Mouse (Mus musculus): Measurements from ENCODE around the gene Ifnab. TPM values are rescaled to one million over a fixed set of nuclear protein-coding genes. Genes with fewer than 3 reads are reported as not detected.

The Ifnab gene
- polyA plus RNA-seq (2012; rRNA removed), result not detected in 2 replicates

DNA sequence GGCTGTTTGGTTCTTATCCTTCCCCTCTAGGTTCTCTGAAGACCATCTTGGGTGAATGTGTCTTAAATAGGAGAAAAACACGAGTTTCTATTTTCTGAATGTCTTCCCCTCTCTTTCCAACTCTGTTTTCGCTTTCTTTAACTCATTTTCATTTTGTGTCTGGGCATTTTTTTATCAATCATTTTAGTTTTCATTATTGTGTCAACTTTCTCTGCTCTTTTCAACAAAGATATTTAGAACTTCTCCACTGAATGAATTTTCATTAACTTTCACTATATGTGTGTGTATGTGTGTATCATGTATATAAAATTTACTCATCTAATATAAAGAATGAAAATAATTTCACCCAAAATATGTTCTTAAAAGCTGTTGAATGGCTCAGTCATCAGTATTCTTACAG, at the start of gene Ifnab:
TSS of gene Ifnab (minus strand) at position 101 of the 400 bp plus-strand sequence.
- WGBS, result 62% methylated on average over 2 of the region's 2 CpGs
- no peak for DNase-seq (ENCODE audit: low read depth, low spot score)

DNA sequence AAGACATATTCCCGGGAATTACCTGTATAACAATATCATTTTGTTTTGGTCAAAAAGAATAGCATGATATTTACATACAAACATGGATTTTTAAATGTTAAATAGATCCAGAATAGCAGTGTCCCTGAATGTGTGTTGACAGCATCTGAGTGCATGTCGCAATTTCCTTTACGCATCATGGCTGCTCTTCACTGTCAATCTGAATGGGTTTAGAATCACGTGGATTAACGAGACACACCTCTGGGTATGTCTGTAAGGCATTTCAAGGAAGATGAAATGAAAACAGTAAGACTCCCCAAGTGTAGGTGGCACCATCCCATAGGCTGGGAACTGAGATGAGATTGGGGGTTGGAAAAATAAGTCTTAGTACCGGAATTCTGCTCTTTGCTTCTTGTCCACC, 47.9 kb upstream of the Ifnab start:
- no peak for DNase-seq (ENCODE audit: low read depth, low spot score)
- 82% methylated on average over 6 of the region's 6 CpGs for WGBS

DNA sequence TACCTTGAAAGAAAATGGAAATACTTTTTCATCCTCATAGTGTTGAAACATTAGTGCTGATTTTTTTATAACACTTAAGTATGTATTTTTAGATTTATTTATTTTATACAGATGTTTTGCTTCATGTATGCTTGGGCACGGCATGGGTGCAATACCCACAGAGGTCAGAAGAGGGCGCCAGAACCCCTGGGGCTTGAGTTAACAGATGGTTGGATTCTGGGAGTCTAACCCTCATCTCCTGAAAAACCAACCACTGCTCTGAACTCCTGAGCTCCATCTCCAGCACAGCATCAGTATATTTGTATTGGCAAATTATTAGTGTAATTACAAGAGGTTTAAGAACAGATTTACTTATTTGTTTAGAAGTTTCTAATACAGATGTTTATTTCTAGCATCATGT, 47.3 kb upstream of the Ifnab start:
- 0% methylated on average over 2 of the region's 2 CpGs for WGBS
- DNase-seq (ENCODE audit: low read depth, low spot score), result no peak

DNA sequence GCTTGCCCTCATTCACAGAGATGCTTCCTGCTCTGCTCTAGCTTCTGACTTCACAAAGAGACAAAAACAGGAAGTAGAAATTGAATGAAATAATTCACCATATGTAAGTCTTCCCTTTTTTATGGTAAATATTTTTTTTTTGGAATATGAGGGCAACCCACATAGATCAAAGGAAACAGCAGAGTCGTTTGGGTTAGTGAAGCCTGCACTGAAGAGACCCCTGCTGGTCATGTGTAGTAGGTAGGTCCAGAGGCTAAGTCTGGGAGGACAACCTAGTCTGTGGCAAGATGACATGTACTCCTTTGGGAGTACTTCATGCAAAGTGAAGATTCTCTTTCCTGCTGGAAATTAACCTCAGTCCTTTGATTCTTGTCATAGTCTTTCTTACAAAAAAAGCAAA, 36.2 kb upstream of the Ifnab start:
- WGBS, result 0% methylated on average over 1 of the region's 1 CpGs
- no peak for DNase-seq (ENCODE audit: low read depth, low spot score)

DNA sequence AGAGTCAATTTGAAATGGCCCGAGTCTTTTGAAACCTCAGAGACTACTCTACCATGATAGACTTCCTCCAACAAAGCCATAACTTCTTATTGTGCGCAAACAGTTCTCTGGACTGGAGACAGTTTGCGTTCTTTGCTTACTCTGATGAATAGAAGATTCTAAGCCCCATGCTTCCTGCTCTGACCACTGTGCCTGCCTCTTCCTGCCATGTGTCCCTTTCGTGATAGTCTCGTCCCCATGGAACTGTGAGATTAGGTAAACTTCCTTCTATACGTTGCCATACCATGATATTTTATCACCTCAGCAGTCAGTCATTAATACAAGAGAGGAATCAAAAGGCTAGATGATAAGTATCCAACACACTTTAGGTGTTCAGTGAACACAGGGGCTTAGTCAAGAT, 35.6 kb upstream of the Ifnab start:
- WGBS, result 64% methylated on average over 6 of the region's 6 CpGs
- no peak for DNase-seq (ENCODE audit: low read depth, low spot score)

DNA sequence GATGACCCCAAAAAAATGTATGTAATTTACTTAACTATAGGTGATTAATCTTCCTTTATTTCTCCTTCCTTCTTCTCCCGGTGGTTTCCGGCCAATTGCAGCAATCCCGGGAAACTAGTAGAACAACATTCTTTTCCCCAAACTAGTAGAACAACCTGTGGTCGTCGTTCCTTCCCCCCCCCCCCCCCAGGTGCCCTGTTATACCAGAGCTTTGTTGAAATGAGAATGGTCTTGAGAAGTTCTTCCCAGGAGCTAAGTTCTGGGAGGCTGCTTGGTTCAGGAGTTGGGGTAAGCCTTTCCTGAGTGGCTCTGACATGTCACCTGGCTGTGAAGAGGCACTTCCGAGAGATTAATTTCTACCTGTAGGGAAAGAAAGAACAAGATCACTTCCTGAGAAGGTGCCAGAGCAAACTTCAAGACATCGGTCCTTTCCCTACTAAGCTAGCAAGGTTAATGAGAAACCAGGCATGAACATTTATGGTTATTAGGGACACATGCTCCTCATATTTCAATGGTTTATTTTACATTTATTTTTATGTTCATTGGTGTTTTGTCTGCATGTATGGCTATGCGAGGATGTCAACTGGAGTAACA, 32.4 kb upstream of the Ifnab start:
- 26% methylated on average over 8 of the region's 8 CpGs for WGBS
- no peak for DNase-seq (ENCODE audit: low read depth, low spot score)

DNA sequence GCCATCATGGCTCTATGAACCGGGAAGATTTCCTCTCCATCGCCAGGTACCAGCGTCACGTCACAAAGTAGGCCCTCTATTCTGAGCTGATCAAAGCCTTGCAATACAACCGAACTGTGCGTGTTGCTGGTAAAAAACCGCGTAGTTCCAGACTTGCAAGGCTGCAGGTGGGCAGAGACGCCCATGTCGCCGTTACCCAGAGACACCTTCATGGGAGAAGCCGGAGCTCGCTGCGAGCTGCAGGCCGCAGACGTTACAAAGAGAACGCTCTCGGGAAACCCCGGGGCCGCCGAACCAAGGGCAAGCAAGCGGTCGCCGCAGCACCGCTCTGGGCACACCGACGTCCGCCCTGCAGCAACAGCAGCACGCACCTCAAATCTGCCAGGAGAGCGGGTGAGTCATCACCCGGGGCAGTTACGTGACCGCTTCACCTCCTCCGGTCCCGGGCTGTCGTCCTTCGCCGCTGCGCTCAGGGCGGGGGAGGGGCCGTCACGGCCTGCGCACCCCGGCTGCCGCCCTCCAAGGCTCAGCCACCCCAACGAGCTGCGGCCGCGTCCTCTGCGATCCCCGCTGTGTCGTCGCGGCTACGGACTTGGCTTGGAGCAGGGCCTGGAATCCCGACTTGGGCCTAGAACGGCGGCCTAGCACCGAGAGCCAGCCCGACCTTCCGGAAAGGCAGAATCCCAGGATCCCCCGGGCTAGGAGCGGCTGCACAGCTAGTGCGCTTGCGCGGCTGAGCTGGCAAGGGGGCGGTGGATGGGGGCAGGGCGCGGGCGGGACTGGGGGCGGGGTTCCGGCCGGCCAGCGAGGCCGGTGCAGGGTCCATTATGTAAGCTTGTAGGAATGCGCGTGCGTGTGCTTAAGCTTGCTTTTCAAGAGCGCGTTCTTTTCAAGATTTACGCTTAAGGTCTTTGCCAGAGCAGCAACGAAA, 30.9 kb upstream of the Ifnab start, which contains the start of the genes Gm26566 and Klhl9:
TSS of gene Gm26566 (plus strand) at position 15 of the 931 bp plus-strand sequence.
TSS of gene Klhl9 (minus strand) at position 675 of the 931 bp plus-strand sequence.
- WGBS, result under 1% methylated on average over 82 of the region's 82 CpGs

DNA sequence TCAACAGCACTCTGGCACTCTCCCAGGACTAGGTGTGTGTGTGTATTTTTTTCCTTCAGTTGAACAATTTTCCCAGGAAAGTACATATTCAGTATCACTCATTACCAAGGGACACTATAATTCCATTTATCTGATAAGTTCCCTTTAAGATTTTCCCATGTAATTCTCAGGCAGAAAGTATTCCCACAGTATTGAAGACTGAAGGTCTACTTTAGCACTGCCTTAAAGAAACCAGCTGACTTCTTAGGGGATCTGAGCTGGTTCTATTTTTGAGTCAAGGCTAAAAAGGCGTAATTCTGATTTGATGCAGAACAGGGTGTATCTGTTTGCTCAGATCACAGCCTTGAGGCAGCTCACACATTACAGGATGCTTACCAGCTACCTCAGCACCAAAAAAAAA, 27.6 kb upstream of the Ifnab start:
- DNase-seq (ENCODE audit: low read depth, low spot score), result no peak
- 2% methylated on average over 1 of the region's 1 CpGs for WGBS

More for the DNA sequence above, 30.9 kb upstream of the Ifnab start, which contains the start of the genes Gm26566 and Klhl9:
- peak; percentile 61 for DNase-seq (ENCODE audit: low read depth, low spot score)

DNA sequence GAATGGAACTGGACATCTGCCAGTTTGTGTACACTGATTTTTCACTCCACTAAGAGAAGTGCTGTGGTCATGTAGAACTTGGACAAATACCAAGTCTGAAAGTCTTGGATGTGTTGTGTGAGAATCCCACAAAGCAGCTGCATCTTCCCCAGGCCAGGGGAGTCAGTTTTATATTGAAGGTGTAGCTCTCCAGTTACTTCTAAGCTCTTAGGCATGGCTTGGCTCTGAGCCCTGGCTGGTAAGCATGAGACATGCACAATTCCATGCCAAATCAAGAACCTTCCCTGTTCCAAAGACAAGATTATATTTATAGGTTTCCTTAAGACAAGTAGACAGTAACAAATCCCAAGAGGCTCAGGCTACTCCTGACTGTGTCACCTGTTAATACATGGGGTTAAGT, 23.9 kb upstream of the Ifnab start:
- no peak for DNase-seq (ENCODE audit: low read depth, low spot score)

DNA sequence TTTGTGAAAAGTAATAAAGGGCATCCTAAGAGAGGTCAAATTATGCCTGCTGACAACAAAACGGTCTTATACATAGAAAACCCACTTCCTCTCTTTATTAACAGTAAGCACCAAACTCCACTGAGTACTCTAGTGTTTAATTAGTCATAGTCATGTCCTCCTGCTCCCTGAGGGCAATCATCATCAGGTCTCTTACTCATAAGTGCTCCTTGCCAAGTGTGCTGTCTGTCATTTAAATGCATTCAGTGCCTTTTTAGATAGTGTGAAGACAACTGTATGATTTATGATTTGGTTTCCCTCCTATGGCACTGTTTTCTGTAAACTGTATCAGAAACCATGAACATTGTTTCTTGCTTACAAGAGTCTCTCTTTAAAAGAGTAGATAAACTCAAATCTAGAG, 23.1 kb upstream of the Ifnab start:
- no peak for DNase-seq (ENCODE audit: low read depth, low spot score)
- WGBS, result 71% methylated on average over 1 of the region's 1 CpGs

DNA sequence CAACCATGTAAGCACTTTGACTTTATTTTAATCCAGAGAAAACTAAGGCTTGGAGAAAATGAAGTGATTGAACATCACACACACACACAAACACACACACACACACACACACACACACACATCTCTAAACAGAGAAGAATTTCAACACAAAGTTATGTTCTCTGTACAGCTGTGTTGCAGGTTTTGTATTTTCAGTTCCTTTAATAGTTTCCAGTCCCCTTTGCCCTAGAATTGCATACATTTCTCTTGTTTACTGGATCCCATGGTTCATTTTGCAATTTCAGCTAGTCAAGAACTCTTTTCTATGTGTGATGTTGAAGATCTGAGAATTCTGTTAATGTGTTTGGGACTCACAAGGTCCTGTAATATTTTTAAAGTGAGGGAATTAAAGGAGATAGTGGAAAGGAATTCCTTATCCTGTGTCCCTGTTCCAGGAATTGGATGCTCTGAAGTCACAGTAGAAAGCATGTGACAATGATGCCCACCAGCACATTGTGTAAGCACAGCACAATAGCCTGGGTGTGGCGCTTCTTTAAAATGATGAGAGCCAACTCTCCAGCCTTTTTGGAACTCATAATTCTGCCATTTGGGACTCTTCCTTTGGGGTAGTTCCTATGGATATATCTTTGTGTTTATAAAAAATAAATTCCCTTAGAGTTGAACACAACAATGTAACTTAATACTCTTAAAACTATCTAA, 16.1 kb upstream of the Ifnab start:
- WGBS, result 95% methylated on average over 1 of the region's 1 CpGs
- DNase-seq (ENCODE audit: low read depth, low spot score), result no peak

DNA sequence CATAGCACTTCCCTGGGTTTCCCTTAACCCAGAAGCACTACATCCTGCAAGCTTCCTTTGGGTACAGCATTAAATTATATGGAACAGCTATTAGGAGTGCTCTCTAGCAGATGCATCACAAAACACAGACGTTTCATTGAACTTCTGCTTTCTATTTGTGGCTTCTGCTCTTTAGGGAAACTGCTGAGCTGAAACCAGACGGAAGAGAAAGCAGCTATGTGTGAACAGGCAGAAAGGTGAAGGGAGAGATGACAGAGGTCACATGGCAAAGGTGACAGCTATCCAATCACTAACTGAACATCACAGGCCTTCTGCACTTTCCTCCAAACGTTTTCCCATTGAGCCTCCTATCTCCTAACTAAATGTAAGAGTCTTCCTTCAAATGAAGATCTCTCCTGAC, 14.8 kb upstream of the Ifnab start:
- no peak for DNase-seq (ENCODE audit: low read depth, low spot score)
- WGBS, result 38% methylated on average over 3 of the region's 3 CpGs

DNA sequence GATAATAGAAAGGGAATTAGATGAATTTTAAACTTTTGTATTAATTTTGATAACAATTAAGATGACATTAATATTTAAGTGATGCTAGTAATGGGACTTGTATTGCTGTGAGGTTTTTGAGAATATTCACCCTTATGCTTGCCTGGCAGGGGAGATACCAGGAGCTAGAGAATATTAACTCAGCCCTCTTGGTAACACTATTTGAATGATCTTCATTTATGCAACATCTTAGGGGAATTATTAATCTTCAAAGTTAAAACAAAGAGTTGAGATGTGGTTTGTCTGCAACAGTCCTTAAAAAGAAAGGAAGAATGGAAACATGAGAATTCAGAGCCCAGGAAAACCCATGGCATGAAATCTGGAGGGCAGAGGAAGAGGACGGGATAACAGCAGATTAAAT, 8.1 kb upstream of the Ifnab start:
- 89% methylated on average over 1 of the region's 1 CpGs for WGBS
- DNase-seq (ENCODE audit: low read depth, low spot score), result no peak

DNA sequence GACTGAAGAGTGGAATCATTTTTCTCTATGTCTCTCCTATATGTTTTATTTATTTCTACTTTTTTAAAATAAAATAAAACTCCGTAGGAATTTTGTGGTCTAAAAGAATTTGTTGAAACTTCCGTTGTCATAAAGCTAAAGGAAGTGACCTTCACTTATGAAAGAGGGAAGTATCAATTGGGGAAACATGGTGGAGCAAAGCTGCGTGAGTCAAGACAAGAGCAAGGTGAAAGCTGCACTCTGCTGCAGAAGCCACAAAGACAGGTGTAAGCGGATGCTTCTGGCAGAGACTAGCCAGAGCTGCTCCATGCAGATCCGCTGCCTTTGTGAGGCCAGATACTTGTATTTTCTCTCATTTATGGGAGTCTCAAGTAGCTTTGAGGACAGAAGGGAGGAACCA, 7.6 kb upstream of the Ifnab start:
- WGBS, result 57% methylated on average over 5 of the region's 5 CpGs
- no peak for DNase-seq (ENCODE audit: low read depth, low spot score)

DNA sequence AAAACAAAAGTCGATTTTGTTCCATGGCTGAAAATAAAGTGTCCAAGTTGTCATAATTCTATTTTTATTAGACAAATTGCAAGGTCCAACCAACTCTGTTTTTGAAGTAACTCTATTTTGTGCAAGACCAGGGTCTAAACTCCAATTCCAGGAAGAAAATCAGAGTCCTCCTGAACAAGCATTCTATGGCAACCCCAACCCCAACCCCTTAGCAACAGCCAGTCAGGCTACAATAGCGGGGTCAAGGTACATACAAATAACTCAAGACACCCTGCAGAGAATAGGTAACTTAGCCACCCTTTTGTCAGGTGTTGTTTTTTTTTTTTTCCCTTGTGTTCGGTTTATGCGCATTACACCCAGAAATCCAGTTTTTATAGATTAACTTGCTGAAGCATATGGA, 6.6 kb upstream of the Ifnab start:
- no peak for DNase-seq (ENCODE audit: low read depth, low spot score)
- WGBS, result 54% methylated on average over 4 of the region's 4 CpGs

DNA sequence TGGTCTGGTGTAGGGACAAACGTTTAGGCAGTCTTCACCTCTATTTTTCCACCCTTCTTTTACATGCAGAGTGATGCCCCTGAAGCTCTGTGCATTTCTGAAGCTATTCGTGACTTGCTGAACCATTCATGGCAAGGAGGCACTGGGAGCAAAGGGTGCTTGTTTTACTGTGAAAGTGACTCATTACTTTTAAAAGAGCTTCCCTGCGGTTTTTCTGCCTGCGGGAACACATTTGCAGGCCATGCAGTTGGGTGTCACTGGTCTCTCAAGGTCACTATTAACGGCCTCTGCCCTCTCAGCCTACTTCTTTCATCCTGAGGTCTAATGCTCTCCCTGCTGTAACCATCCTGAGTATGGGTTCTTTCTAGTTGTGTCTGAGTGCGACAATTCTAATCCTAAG, 5.9 kb upstream of the Ifnab start:
- 58% methylated on average over 6 of the region's 6 CpGs for WGBS

DNA sequence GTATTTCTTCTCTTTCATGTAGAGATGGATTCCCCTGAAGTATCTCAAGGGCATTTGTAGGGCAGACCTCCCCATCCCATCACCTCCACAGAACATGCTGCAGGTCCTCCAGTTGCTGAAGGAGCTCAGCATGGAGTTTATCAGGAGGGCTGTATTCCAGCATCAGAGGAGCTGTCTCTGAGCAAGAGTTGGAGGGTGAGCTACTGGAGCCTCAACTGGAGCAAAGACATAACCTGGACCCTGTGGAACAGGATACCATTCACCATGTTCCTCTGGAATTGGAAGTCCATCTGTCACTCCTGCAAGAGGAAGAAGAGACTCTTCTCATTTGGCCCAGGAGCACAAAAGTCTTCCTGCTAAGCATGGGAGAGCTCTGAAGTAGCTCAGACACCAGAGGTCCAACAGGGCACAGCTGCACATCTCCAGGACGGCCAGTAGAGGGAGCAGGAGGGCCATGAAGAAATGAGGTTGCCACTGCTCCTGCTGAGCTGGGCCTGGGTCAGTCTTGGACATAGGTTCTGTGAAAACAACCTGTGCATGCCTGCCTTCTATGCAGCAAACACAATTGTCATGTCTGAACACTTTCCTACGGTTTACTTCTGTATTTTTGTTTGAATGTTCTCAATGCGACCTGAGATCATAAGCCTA, 5.2 kb upstream of the Ifnab start:
- peak; percentile 39 for DNase-seq (ENCODE audit: low read depth, low spot score)
- 24% methylated on average over 3 of the region's 3 CpGs for WGBS

More for the DNA sequence above, 5.9 kb upstream of the Ifnab start:
- DNase-seq (ENCODE audit: low read depth, low spot score), result no peak

DNA sequence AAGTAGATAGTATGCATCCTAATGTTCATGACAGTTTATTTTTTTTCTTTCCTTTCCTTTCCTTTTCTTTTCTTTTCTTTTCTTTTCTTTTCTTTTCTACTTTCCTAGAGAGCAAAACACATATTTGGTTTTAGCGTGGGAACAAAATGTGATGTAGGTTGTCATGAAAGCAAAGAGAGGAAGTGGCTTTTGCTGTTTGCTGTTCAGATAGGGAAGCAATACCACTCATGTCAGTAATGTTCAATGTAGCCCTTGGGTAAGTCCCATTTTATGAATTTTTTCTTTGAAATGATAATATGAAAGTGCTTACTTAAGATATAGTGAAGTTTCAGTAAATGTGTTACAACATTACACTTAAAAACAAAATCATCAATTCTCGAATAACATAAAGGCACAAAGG, 2.2 kb upstream of the Ifnab start:
- no peak for DNase-seq (ENCODE audit: low read depth, low spot score)
- 78% methylated on average over 2 of the region's 2 CpGs for WGBS

DNA sequence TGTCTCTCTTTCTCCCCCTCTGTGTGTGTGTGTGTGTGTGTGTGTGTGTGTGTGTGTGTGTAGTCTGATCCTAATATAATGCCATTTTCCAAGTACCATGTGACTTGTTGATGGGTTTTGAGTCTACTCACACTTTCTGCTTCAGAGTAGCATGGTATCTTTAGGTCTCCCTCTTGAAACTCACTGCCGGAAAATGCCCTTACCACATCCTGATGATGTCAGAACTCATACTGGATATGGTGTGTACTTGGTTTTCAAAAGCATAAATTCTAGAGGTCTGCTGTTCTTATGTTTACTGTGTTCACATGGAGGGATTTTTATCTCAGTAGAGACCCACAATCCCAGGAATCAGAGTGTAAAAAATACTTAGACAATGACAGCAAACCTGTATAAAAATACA, 1.4 kb upstream of the Ifnab start:
- WGBS, result 69% methylated on average over 1 of the region's 1 CpGs
- no peak for DNase-seq (ENCODE audit: low read depth, low spot score)

DNA sequence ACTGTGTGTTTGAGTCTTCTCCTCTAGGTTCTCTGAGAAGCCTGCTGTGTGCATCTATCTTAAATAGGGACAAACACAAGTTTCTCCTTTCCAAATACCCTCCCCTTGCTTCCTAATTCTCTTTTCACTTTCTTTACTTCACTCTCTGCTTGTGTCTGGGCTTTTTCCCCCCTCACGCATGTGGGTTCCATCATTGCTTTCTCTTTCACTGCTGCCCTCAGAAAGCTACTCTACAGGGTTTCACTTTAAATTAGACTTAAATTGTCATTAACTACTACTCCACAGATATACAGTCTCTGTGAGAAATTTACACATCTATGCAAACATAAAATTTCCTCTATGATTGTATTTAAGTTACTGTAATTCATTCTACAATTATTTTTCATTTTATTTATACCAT, 7.3 kb downstream of the Ifnab start, which contains the start of gene Ifna2:
TSS of gene Ifna2 (minus strand) at position 101 of the 400 bp plus-strand sequence.
- no peak for DNase-seq (ENCODE audit: low read depth, low spot score)
- WGBS, result 89% methylated on average over 1 of the region's 1 CpGs

Measured in large intestine, adult 2 months (tissue).